Mouse (Mus musculus): Measurements from ENCODE around the gene 4930535I16Rik. TPM values are rescaled to one million over a fixed set of nuclear protein-coding genes. Genes with fewer than 3 reads are reported as not detected.
A peak's percentile ranks its signal among the peaks of the same experiment; 100 is the strongest.

4930535I16Rik gene
- total RNA-seq (2015) (not detected in 2 replicates), total RNA-seq (2017) (not detected in 2 replicates)

DNA sequence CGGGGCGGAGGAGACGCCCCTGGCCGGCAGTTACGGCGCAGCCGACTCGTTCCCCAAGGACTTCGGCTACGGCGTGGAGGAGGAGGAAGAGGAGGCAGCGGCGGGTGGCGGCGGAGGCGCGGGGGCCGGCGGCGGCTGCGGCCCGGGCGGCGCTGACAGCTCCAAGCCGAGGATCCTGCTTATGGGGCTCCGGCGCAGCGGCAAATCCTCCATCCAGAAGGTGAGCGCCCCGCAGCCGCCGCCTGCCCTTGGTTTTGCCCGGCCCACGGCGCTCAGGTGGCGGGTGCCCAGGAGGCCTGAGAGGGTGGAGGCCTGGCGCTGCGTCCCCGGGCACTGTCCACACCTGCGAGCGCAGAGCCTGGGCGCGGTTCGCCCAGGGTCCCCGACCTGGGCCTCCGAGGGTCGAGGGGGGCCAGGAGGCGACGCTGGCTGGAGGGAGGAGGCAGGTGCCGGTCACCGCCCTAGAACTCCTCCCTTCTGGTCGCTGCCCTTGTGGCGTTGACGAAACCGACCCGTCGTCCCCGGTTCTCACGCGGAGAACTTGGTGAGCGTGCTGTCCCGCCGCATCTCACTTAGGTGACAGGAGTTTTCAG is at the start of gene 4930535I16Rik:
Gene 4930535I16Rik, minus strand, starts transcription at position 475 of the 593 bp plus-strand sequence.
- peak; percentile 25 for ATAC-seq (ENCODE audit: poor library complexity, severe bottlenecking)

DNA sequence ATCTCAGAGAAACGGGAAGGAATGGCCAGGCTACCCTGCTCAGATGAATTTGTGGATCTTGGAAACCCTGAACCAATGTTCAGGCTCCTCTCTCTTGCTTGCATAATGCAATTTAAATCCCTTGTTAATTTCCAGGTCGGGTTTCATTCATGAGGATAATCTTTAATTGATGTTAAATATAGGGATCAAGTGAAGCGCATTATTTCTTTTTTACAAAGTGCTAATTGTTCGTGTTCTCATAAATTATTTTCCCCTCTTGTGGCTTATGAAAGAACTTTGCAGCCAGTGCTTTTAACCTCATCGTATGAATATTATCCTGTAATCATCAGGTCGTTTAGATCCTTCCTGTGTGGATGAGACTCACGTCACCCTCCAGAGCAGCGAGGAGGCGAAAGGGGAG is 44.9 kb upstream of the 4930535I16Rik start:
- no peak for ATAC-seq (ENCODE audit: poor library complexity, severe bottlenecking)

DNA sequence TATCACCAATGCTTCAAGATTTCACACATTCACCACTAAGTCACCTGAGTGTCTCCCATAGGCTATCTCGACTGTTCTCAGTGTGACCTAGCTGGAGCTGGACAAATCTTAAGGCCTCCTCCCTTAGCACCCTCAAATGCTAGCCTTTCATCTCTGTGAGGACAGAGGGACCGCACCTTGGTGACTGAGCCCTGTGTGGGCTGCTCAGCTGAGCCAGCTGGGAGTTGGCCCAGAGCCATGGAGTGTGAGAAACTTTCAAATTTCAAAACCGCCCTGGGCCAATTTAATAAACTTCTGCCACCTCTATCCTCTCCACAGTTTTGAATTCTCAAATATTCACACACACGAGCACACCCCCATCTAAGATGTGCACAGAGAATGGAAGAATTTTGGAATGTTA is 43.1 kb upstream of the 4930535I16Rik start:
- ATAC-seq (ENCODE audit: poor library complexity, severe bottlenecking): no peak

DNA sequence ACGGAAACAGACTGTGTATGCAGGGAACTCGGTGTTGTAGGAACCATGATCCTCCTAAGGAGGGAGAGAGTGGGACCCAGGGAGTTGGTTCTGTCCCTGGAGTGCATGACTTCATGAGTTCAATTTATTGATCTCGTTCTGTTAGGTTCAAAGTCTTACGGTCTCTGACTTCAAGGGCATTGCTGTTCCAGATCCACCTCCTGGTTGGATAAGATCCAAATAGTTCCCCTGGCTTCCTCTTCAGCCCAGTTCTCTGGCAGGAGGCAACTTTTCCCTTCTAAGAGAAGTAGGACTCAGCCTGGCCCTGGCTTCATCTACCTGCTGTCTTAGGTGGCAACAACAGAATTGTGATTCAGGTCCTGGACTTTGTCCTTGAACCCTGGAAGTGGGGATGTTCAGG is 40.1 kb upstream of the 4930535I16Rik start:
- no peak for ATAC-seq (ENCODE audit: poor library complexity, severe bottlenecking)

DNA sequence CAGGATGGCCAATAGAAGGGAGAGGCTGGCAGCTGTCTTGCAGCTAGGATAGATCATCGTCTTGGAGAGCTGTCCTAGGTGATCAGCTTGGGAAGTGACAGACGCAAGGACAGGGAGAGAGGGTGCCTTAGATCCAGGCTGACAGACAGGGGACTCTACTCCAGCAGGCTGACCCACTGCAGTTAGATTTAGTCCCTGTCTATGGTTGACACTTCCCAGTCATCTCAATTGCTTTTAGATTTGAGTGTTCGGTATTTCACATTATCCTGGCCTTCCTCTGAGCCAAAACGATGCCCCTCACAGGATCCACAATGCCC is 39.6 kb upstream of the 4930535I16Rik start:
- peak; percentile 22 for ATAC-seq (ENCODE audit: poor library complexity, severe bottlenecking)

DNA sequence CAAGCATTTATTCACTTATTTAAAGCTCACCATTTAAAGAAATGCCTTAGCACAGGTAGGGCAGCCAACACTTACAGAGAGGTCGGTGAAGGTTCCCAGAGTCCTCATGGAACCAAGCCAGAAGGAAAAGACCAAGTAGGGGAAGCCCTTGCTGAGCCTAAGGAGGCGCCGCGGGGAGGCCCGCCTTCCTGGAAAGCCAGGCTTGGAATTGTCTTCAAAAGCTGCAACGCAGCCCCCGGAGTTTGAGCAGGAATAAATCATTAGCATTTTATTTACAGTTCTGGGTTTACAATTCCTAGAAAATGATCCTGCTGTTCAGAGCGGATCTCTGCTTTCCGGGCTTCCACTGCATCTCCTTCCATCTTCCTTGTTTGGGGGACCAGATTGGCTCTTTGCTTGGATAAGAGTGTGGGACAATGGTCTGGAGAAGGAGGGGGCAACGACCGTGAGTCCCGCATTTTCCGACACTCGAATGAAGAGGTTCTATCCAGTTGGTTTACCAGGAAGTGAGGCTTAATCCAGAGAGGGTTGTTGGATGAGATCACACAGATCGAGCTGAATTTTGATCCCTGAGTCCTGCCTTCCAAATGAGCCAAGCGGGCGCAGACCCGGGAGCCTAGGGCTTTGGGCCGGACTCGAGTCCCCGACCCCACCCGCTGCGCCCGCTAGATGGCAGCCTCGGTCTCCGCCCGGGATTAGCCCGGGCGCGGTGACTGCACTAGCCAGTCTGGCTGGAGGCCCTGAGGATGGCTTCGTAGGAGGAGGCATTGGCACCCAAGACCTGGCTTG is 39.1 kb upstream of the 4930535I16Rik start:
- ATAC-seq (ENCODE audit: poor library complexity, severe bottlenecking): peak; percentile 95

DNA sequence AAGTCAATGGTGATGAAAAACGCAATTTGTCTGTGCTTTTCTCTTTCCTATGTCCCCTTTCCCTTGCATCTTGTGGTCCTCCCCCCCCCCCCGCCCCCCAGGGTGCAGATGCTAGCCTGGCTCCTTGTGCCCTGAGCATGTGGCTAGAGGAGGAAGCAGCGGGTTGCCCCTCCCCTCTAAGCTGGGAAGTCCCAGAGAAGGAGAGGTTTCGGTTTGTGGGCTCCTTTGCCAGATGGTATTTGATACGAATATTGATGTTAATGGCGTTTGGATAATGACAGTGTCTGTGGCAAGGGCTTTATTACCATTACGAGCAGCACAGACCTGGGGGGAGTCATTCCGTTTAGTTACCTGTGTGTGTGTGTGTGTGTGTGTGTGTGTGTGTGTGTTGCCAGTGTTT is 34.2 kb upstream of the 4930535I16Rik start:
- ATAC-seq (ENCODE audit: poor library complexity, severe bottlenecking): peak; percentile 87

DNA sequence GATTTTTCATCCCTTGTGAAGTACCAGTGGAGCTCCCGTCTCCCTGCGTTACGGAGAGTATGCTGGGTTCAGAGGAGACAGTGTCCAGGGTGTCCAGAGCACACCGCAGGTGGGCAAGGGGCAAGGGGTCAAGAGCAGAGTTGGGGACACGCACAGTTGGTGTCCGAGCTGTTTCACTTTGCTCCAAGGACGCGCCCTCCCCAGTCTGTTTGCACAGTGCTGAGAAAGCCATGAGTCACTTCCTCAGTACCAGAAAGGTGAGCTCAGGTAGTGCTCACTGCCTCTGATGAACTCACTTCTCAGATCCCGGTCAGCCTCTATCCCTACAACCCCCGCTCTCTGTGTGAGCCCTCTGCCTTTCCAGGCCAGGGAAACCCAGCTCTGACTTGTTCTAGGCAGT is 31.8 kb upstream of the 4930535I16Rik start:
- no peak for ATAC-seq (ENCODE audit: poor library complexity, severe bottlenecking)

DNA sequence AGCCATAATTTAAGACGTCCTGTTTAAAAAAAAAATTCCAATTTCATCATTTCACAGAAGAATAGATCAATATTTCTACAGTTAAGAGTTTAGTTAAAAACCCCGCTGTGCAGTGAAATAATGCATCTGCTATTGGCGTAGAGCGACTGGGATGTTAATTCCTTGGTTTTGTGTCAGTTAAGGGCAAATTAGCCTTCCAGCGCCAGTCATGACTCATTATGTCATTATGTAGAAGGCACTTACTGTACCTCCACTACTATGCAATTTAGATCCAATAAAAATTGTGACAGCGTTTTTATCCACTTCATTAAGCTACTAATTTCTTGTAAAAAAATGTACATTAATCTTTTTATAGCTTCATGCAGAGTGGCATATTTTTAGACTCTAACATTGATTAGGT is 31.1 kb upstream of the 4930535I16Rik start:
- no peak for ATAC-seq (ENCODE audit: poor library complexity, severe bottlenecking)

DNA sequence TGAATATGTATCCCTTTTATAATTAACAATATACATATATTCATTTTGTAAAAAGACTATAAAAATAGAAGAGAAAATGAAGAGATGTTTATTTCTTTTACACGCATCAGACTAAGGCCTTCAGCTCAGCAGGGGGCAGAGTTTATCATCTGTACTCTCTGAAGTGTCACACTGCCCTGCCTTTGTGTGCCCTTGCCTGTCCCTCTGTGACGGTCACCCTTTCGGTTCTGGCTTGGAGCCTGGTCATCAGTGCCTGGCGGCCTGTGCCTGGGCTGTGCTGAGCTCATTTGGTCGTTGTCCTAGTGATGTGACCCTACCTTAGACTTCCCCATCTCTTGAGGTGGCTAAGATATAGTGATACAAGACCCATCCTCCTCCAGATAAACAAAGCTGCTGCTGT is 29.3 kb upstream of the 4930535I16Rik start:
- ATAC-seq (ENCODE audit: poor library complexity, severe bottlenecking): no peak

DNA sequence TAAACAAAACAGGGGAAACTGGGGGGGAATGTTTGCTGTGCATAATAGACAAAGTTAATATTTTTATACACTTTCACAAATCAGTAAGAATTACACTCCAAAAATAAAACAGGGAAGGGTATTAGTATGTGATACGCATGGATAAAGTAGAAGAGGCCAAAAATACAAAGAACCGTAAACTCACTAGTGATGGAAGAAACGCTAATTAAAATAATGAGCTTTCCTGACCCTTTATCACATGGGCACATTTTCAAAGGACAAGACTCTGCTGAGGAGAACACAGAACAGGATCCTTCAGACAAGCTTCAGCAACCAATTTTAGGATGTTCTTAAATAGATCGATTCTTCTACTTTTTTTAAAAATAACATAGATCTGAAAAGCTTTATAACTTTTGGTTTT is 28.9 kb upstream of the 4930535I16Rik start:
- ATAC-seq (ENCODE audit: poor library complexity, severe bottlenecking): no peak

DNA sequence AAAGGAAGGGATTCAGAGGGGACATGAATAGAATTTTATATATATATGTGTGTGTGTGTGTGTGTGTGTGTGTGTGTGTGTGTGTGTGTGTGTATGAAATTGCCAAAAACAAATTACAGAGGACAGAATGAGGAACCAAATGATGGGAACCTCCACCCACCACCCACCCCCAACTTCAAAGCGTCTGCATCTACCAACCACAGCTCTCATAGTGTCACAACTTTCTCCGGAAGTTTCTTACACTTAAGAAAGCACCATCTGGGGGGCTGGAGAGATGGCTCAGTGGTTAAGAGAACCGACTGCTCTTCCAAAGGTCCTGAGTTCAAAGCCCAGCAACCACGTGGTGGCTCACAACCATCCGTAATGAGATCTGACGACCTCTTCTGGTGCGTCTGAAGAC is 23.1 kb upstream of the 4930535I16Rik start:
- peak; percentile 81 for ATAC-seq (ENCODE audit: poor library complexity, severe bottlenecking)

DNA sequence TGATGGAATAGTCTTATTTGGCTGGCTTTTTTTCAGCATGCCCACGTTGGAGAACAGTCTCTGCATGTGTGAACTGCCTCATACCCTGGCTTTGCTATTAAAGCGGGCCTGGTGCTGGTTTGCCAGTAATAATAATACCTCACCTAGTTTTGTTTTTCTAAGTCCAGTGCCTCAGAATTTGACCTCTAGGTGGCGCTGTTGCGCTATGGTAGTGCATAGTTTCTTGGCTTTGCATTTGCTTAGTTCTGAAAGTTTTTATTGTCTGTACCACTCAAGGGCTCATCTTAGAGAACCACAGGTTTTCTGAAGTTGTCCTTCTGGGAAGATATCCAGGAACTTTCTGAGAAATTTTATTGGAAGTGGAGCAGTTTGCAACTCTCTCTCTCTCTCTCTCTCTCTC is 22.0 kb upstream of the 4930535I16Rik start:
- peak; percentile 75 for ATAC-seq (ENCODE audit: poor library complexity, severe bottlenecking)

DNA sequence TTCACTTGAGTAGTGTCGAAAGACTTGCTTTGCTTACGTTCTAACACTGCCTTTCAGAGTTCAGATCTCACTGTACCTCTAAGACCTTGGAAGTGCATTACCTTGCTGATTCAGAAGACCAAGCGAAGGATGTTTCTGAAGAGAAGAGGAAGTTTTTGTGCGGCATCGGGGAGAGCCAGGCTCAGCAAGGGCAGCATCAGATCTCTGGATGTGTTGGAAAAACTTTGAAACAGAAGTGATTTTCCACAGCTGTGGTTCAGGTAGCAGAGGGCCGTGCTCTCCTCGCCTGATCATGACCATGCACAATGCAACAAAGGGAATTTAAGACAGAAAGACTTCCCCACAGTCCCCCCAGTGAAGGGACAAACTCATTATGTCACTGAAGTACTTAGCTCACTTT is 18.2 kb upstream of the 4930535I16Rik start:
- ATAC-seq (ENCODE audit: poor library complexity, severe bottlenecking): no peak

DNA sequence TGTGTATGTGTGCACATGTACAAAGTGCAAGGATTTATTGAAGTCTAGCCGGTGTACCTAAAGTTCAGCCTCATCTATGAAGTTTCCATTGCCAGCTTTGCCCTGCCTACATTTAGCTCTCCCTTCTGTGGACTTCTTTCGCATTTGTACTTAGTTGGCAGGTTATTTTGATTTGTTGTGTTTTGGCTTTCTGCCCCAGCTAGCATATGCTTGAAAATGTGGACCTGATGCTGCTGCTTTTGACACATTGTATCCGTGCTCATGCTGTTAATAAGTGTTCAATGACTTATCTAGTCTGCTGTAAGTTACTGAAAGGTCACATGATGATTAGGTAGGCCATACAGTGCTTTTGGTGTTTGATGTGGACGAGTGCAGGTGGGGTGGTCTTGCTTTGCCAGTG is 16.5 kb upstream of the 4930535I16Rik start:
- ATAC-seq (ENCODE audit: poor library complexity, severe bottlenecking): no peak

DNA sequence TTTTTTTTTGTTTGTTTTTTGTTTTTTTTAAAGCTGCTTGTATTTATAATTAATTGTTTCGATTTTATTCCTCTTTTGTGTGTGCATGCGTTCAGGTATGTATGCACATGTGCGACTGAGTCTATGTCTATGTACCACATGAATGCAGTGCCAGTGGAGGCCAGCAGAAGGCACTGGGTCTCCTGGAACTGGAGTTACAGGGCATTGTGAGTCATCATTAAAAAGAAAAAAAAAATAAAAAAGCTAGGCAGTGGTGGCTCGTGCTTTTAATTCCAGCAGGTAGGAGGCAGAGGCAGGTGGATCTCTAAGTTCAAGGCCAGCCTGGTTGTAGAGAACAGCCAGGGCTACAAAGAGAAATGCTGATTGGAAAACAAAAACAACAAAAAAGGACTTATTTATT is 12.2 kb upstream of the 4930535I16Rik start:
- ATAC-seq (ENCODE audit: poor library complexity, severe bottlenecking): no peak

DNA sequence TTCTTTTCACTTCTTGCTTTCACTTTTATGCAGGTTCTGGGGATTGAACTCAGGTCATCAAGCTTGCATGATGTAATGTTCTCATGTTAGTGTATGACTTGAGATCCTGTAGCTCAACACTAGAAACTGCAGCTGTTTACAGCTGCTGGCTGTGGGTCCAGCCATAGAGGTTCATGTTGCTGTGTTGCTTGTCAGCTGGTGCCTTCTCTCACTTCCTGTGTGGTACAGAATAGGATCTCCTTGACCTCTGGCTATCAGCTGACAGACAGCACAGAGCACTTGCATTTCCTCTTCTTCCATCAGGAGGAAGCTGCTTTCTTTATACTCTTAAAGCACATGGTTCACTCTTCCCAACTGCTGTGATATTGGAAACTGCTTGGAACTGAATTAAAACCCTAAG is 10.1 kb upstream of the 4930535I16Rik start:
- ATAC-seq (ENCODE audit: poor library complexity, severe bottlenecking): peak; percentile 98

DNA sequence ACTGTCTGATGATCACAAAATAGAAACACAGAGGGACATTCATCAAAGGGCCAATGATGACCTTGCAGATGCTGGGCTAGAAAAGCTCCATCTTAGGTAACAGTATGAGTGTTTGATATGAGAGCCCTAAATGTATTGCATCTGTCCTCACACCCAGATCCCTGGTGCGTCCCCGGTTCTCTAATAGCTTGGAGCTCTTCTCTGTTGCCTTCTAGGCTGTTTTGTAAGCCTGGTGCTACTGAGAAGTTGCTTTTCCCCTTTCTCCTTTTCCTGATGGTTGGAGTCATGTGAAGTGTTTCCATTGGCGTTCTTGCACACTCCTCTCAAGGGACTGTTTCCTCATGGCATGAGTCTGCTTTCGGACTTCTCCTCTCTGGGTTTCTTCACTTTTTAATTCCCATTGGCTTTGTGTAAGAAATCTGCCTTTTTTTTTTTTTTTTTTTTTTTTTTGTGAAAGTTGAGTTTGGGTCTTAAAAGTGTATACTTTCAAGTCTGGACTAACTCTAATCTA is 3.3 kb upstream of the 4930535I16Rik start:
- ATAC-seq (ENCODE audit: poor library complexity, severe bottlenecking): no peak

DNA sequence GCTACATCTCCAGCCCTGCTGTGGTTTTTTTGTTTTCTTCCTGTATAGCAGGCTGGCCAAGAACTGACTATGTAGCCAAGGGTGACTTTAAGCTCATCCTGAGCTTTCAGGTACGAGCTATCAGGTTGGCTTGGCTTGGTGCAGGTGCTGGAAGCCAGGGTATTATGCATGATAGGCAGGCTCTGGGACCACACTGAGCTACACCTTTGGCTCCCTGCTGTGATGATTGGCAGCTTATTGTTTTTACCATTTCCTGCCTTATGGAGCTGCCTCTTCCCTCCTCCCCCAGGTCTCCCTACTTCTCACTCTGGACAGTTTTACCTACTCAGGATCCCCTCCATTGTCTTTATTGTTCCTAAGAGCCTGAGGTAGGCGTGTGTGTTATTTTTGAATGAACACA is 1.0 kb upstream of the 4930535I16Rik start:
- no peak for ATAC-seq (ENCODE audit: poor library complexity, severe bottlenecking)

DNA sequence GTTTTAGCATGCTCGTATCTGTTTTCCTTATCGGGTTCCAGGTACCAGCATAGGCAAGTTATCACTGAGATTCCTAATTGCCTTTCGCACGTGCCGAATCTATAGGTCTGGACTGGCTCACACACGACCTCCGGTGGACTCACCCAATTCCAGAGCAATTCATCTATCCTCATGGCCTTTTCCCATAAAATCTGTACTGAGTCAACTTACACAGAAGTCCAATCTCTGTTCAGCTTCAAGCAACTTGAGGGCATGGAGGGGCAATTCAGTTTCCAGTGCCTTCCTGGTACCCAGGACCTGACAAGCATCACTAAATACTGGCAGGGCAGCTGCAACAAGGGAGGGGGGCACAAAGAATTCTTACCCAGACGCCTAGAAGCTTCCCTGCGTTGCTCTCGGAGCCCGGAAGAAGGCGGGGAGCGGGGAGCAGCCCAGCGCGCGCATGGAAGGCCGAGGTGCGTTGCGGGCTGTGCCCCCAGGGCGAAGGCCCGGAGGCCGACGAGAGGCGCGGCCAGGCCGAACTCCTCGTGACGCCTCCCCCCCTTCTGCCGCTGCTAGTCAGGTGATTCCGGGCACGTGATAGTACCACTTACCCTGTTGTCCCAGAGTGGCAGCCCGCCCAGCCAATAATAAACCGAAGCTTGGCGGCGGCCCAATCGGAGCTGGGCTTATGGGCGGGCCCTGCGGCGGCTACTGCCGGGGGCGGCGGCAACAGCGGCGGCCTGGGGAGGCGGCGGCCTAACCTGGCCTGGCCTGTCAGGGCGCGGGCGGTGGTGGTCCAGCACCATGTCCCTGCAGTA is 874 bp downstream of the 4930535I16Rik start, which contains the start of gene Rragc:
Gene Rragc, plus strand, starts transcription at position 699 of the 800 bp plus-strand sequence.
- peak; percentile 95 for ATAC-seq (ENCODE audit: poor library complexity, severe bottlenecking)

DNA sequence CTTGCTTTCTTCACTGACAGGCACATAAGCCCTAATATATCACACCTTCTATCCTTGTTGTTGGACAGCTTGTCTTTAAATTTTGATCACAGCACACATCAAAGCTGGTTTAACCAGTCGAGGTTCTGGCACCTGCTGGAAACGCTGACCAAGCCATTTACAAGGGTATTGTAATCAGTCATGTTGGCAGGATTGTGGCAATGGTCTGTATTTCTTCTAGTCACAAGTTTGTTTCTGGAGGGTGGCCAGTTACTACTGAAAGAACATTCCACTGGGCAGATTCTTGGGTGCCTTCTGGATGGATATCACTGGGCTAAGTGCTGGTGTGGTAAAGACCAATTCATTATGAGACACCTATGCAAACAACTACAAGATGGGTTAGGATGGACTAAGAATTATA is 5.4 kb downstream of the 4930535I16Rik start:
- ATAC-seq (ENCODE audit: poor library complexity, severe bottlenecking): no peak

DNA sequence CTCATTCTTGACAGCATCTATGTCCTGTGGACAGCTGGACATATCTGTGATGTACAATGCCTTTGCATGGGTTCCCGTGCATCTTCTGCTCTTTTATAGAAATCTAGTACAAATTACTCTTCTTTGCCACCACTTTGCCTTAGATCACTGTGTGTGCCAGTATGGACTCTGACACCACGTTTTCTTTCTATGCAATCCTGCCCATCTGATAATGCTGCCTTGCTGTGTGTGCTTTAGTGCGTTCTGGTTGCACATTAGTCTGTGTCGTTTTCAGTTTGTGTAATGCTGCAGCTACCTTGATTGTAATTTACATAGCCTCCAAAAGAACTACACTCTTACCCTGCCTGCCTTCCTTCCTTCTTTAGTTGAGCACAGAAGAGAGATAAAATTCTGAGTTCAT is 6.3 kb downstream of the 4930535I16Rik start:
- no peak for ATAC-seq (ENCODE audit: poor library complexity, severe bottlenecking)

Data from megakaryocyte, adult 5-6 weeks (primary cell).